Mouse (Mus musculus): ENCODE measurements around the gene Map7.
A peak's percentile ranks its signal among the peaks of the same experiment; 100 is the strongest.

The Map7 gene

GRCm38 (mm10) chr10:20190139-20190747 lies 42.0 kb downstream of the Map7 start:
- no peak for DNase-seq

DNA sequence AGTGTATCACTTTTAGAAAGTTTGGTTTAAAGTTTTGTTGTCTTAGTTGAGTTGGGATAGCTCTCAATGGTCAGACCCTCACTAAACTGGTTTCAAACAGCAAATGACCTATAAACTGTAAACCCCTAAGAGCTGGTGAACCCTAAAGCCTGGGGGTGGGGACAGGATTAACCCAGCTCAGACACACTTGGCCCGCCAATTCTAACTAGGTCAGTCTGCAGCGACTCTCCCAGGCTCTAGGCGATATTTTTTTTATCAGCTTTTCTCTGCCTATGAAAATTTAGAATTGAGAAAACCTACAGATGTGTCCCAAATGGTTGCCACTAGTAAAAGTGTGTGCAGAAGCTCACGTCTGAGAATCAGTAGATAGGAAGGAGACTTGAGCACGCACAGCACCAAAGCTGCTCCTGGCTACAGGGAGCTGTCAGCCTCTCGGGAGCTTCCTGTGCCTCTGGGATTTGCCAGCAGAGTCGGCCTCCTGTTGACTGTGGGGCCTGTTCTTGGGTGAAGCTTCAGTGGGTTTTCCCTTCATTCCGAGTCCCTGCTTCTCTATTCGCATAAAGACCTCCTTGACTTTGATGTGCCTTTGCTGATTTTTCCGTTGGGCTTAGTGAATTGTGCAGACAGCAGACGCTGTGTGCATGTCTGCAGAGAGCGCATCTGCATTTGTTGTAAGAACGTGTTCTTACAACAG lies 46.7 kb downstream of the Map7 start:
- DNase-seq = no peak

DNA sequence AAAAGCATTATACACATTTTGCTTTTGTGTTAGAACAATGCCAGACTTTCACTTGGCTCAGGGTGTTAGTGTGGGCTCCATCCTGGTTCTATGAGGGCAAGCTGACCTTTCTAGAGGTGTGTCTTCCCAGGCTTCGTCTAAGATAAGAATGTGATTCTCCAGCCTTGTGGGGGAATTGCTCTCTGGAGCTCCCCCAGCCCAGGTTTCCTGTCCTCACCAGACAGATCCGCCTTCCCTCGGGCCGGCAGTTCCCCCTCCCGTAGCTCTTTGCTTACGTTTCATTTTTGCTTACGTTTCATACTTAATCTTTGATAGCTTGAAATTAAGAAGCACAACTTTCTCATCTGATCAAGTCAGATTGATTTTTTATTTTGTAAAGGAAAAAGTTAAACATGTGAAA lies 48.8 kb downstream of the Map7 start:
- DNase-seq = no peak

GRCm38 (mm10) chr10:20198968-20199737 lies 50.9 kb downstream of the Map7 start:
- no peak for DNase-seq

DNA sequence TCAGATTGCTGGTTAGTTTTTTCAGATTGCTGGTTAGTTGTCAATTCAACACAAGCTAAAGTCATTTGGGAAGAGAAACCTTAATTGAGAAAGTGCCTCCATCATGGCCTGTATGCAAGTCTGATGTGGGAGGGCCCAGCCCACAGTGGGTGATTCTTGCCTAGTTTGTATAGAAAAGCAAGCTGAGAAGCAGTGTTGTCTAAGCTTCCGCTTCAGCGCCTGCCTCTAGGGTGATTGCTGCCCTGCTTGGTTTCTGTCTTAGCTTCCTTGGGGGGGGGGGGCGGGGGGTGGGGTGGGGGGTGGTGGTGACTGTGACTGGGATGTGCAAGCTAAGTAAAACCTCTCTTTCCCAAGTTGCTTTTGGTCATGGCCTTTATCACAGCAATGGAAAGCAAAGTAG lies 53.0 kb downstream of the Map7 start:
- DNase-seq = no peak

GRCm38 (mm10) chr10:20202171-20202570 lies 53.9 kb downstream of the Map7 start:
- no peak for DNase-seq

DNA sequence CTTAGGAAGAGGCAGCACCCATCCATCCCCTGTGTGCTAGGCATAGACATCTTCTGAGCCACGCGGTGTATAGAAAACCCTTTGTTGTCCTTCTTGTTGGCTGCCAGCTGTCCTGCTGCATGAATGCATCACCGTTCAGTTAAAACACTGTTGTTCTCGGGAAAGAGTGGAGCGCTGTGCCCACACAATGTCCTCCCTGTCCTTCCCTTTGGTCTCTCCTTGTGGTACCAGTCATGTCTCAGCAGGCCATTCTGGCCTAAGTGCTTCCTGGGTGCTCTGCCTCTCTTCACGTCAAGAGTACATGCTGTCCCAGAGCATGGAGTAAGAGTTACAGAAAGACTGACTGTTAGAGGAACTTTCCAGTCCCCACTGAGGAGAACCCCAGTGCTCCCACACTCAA lies 54.5 kb downstream of the Map7 start:
- no peak for DNase-seq

- DNase-seq = no peak
Observed at GRCm38 (mm10) chr10:20203502-20203901, 55.2 kb downstream of the Map7 start.

- DNase-seq = peak in 1 of 2 experiments; percentile 7
Observed at GRCm38 (mm10) chr10:20204696-20205431, 56.6 kb downstream of the Map7 start.

DNA sequence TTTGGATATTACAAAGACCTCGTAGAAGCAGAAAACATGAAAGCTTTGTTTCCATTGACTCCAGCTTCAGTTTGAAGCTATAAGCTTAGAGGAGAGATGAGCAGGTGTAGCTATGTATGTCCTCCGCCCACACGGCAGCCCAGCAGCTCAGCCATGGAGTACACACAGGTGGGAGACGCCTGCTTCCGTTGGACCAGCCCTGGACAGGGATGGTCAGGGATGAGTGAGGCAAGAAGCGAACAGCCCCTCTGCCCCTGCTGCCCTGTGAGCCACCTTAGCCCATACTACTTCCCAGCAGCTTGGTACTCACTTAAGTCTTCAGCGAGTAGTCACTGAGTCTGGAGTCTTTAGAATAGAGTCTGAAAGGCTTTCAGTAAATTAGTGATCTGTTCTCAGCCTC lies 58.7 kb downstream of the Map7 start:
- no peak for DNase-seq

- DNase-seq = no peak
Observed at GRCm38 (mm10) chr10:20209609-20210341, 61.5 kb downstream of the Map7 start.

- DNase-seq = no peak
Observed at GRCm38 (mm10) chr10:20214418-20214817, 66.1 kb downstream of the Map7 start.

DNA sequence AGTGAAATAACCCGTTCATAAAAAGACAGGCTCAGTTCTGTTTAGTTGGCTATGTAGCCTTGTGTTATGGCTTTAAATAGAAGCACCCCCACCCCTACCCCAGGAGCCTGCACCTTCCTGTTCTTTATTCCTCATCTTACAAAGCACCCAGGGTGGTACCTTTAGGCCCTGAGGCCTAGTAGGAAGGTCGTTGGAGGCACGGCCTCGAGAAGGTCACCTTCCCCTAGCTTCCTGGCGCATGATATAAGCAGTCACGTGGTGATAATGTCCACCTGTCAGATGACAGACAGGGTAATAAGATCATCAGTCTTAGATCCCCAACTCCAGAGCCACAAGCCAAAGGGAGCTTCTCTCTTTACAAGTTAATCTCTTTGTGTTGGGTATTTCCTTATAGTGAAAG lies 68.7 kb downstream of the Map7 start:
- no peak for DNase-seq

- no peak for DNase-seq
Observed at GRCm38 (mm10) chr10:20218866-20219265, 70.6 kb downstream of the Map7 start.

- no peak for DNase-seq
Observed at GRCm38 (mm10) chr10:20219538-20219937, 71.3 kb downstream of the Map7 start.

DNA sequence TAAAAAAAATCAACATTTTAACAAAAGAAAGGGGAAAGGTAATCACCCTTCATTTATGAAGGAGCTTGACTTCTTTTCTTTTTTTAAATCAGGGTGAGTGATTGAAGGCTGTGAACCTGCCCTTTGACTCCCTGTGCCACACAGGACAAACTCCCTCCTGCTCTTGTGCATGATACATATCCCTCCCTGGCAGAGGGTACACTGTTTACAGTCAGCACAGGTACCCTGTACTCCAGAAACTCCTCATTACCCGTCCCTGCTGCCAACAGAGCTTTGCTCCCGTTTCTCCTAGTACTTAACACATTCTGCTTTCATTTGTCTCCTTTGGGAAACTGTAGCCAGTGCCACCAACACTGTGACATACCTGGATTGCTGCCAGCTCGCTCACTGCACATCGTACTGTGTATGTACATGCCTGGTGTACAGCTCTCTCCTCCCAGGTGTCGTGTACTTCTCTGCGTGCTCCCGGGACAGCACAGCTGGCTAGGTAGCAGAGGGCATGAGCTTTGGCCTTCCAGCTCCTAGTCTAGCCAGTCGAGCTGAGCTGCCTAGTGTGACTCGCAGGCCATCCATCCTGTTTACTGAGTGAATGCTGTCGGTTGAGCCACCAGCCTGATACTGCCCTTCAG lies 72.3 kb downstream of the Map7 start:
- no peak for DNase-seq

DNA sequence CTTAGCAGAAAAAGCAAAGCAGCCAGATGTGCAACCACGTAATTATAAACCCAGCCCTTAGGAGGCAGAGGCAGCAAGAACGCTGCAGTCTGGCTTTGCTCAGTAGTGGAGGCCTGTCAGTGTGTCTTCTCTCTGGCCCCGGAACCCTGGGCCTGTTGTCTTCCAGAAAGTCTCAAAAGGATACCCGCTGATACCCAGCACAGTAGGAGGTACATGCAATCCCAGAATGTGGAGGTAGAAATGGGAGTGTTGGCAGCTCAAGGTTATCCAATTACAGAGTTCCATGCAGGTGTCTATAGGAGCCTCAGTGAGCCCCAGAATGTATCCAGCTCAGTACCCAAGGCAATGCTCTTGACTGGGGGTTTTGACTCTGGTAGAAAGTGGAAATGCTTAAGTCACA lies 73.7 kb downstream of the Map7 start:
- no peak for DNase-seq

DNA sequence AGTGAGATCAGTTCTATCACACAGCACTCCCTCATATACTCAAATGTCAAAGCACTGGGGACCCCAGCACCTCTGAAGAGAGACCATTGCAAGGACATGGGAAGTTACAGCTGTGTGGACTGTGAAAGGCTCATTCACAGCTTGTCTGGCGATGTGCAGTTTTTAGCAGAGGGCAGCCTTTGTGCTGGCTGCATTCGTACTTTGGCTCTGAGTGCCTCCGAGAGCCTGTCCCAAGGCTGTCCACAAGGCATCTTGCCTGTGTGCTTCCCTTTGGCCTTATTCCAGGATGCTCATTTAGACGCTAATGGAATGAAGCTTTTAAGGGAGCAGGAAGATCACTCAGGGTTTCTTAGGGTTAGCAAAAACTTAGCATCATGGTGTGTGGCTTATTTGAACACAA lies 78.5 kb downstream of the Map7 start:
- no peak for DNase-seq

GRCm38 (mm10) chr10:20230026-20230425 lies 81.8 kb downstream of the Map7 start:
- DNase-seq = no peak

GRCm38 (mm10) chr10:20233451-20233850 lies 85.2 kb downstream of the Map7 start:
- DNase-seq = no peak

GRCm38 (mm10) chr10:20234466-20234865 lies 86.2 kb downstream of the Map7 start:
- no peak for DNase-seq

DNA sequence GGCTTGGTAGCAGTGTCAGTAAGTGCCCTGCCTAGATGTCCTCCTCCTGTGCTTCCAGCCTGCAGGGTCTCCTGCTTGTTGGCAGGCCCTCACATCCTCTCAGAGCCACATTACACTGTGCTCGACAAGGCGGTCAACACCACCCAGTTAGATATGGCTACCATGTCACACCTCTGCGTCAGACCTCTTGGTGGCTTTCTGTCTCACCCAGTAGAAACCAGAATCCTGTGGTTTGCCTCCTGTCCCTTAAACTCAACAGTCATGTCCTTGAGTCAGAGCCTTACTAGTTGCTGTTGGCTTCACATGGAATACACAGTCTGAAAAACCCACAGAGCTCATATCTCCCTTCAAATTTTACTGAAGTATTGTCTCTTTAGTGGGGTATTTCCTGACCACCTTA lies 87.4 kb downstream of the Map7 start:
- DNase-seq = no peak

All from spleen, adult 18-20 months (tissue).